Mouse (Mus musculus) CH12.LX (cell line): ENCODE data around the gene Sec22c. TPM values are rescaled to one million over a fixed set of nuclear protein-coding genes. Genes with fewer than 3 reads are reported as not detected.

Experiments
- DNase-seq: peaks from one replicate; pipeline ENCODE4 v3.0.0-alpha.2; 2013; ENCODE audit errors: extremely low read depth
- H3K27ac ChIP-seq: 2 replicates; pipeline ENCODE4 v1.5.1; 2012; ENCODE audit warnings: low read depth, mild to moderate bottlenecking, control low read depth, moderate library complexity; ENCODE audit not compliant: insufficient read depth
- H3K27me3 ChIP-seq: replicated peaks from 2 replicates; pipeline ENCODE3; 2012; ENCODE audit warnings: inconsistent platforms
- H3K36me3 ChIP-seq, 2 experiments: replicated peaks in 1 of 2; 2 replicates each; pipeline versions ENCODE3 to v1.6.1; 2012; ENCODE audit warnings: inconsistent platforms in 1 of 2, low read length in 1 of 2, mild to moderate bottlenecking in 1 of 2, mixed read lengths in 1 of 2, moderate library complexity in 1 of 2; ENCODE audit not compliant: control insufficient read depth in 1 of 2, insufficient read depth in 1 of 2
- H3K4me1 ChIP-seq, 2 experiments: 2 replicates each; pipeline ENCODE4 v1.6.1; 2012; ENCODE audit warnings: inconsistent platforms in 1 of 2, moderate library complexity in 1 of 2; ENCODE audit not compliant: insufficient read depth in 2 of 2, control insufficient read depth in 1 of 2
- H3K4me2 ChIP-seq: 2 replicates; pipeline ENCODE4 v1.6.1; 2012; ENCODE audit warnings: low read depth, mild to moderate bottlenecking, control low read depth; ENCODE audit not compliant: poor library complexity, insufficient read depth, severe bottlenecking
- H3K4me3 ChIP-seq, 3 experiments: fragments of 150-350 bp in 1 of 3; sonication (generic) in 1 of 3; replicated peaks in 1 of 3; 2 replicates each; pipeline versions ENCODE3 to v1.5.1; 2011 to 2012; ENCODE audit warnings: low read depth in 2 of 3, low read length in 2 of 3, mild to moderate bottlenecking in 2 of 3, moderate library complexity in 2 of 3, control low read depth in 1 of 3, improper control_type of control experiment in 1 of 3, inconsistent platforms in 1 of 3, mixed read lengths in 1 of 3; ENCODE audit not compliant: poor library complexity in 1 of 3
- H3K79me2 ChIP-seq: replicated peaks from 2 replicates; pipeline ENCODE4 v1.6.1; 2012; ENCODE audit warnings: mild to moderate bottlenecking, moderate library complexity; ENCODE audit not compliant: control insufficient read depth, poor library complexity, insufficient read depth, severe bottlenecking; ENCODE audit errors: extremely low read depth
- H3K9ac ChIP-seq: 2 replicates; pipeline ENCODE4 v1.6.1; 2012; ENCODE audit warnings: low read depth, mild to moderate bottlenecking, control low read depth, moderate library complexity; ENCODE audit not compliant: insufficient read depth
- H3K9me3 ChIP-seq: replicated peaks from 2 replicates; pipeline ENCODE3; 2012; ENCODE audit warnings: low read length, inconsistent platforms, mixed read lengths
- BHLHE40 ChIP-seq: IDR thresholded peaks from 2 replicates; pipeline ENCODE4 v1.6.1; 2011; ENCODE audit warnings: mild to moderate bottlenecking, low read depth, low read length, improper control_type of control experiment
- CHD1 ChIP-seq: IDR thresholded peaks from 2 replicates; pipeline ENCODE4 v1.6.1; 2012; ENCODE audit warnings: low read depth, low read length, improper control_type of control experiment, inconsistent platforms
- CHD2 ChIP-seq: IDR thresholded peaks from 2 replicates; pipeline ENCODE4 v1.6.1; 2011; ENCODE audit warnings: low read length, improper control_type of control experiment
- CTCF ChIP-seq, 2 experiments: IDR thresholded peaks in 1 of 2; conservative IDR thresholded peaks in 1 of 2; 2 replicates each; pipeline ENCODE4 v1.5.1; 2011 to 2012; ENCODE audit warnings: low read depth in 2 of 2, low read length in 2 of 2, improper control_type of control experiment in 1 of 2, inconsistent platforms in 1 of 2, mild to moderate bottlenecking in 1 of 2, moderate library complexity in 1 of 2
- E2F4 ChIP-seq: IDR thresholded peaks from 2 replicates; pipeline ENCODE4 v1.6.1; 2011; ENCODE audit warnings: low read depth, low read length, improper control_type of control experiment; ENCODE audit not compliant: insufficient replicate concordance
- ELF1 ChIP-seq: IDR thresholded peaks from 2 replicates; pipeline ENCODE4 v1.6.1; 2014; ENCODE audit warnings: low read depth, mild to moderate bottlenecking, inconsistent platforms, low read length, improper control_type of control experiment
- EP300 ChIP-seq: IDR thresholded peaks from 2 replicates; pipeline ENCODE4 v1.6.1; 2011; ENCODE audit warnings: low read length, improper control_type of control experiment
- ETS1 ChIP-seq: conservative IDR thresholded peaks from 2 replicates; pipeline ENCODE4 v1.6.1; 2012; ENCODE audit warnings: low read depth, mild to moderate bottlenecking, inconsistent platforms, low read length, improper control_type of control experiment, moderate library complexity
- GABPA ChIP-seq: IDR thresholded peaks from 2 replicates; pipeline ENCODE4 v1.6.1; 2012; ENCODE audit warnings: low read depth, low read length, improper control_type of control experiment, inconsistent platforms; ENCODE audit not compliant: insufficient replicate concordance
- HCFC1 ChIP-seq: IDR thresholded peaks from 2 replicates; pipeline ENCODE4 v1.6.1; 2012; ENCODE audit warnings: low read depth, mild to moderate bottlenecking, inconsistent platforms, low read length, improper control_type of control experiment
- IRF4 ChIP-seq: IDR thresholded peaks from 2 replicates; pipeline ENCODE4 v1.6.1; 2014; ENCODE audit warnings: low read depth, mild to moderate bottlenecking, inconsistent platforms, low read length, improper control_type of control experiment
- JUN ChIP-seq: IDR thresholded peaks from 2 replicates; pipeline ENCODE4 v1.6.1; 2011; ENCODE audit warnings: low read depth, mild to moderate bottlenecking, low read length, improper control_type of control experiment, moderate library complexity; ENCODE audit not compliant: insufficient read depth
- JUND ChIP-seq: conservative IDR thresholded peaks from 2 replicates; pipeline ENCODE4 v1.6.1; 2011; ENCODE audit warnings: low read depth, low read length, improper control_type of control experiment
- KAT2A ChIP-seq: IDR thresholded peaks from 2 replicates; pipeline ENCODE4 v1.6.1; 2012; ENCODE audit warnings: low read length, improper control_type of control experiment, inconsistent platforms; ENCODE audit not compliant: insufficient replicate concordance
- MAX ChIP-seq: IDR thresholded peaks from 2 replicates; pipeline ENCODE4 v1.6.1; 2011; ENCODE audit warnings: low read length, improper control_type of control experiment
- MAZ ChIP-seq: IDR thresholded peaks from 2 replicates; pipeline ENCODE4 v1.6.1; 2012; ENCODE audit warnings: low read depth, mild to moderate bottlenecking, inconsistent platforms, low read length, improper control_type of control experiment, moderate library complexity
- MEF2A ChIP-seq: IDR thresholded peaks from 2 replicates; pipeline ENCODE4 v1.6.1; 2014; ENCODE audit warnings: low read depth, mild to moderate bottlenecking, inconsistent platforms, low read length, improper control_type of control experiment, borderline replicate concordance
- MXI1 ChIP-seq: IDR thresholded peaks from 2 replicates; pipeline ENCODE4 v1.6.1; 2011; ENCODE audit warnings: mild to moderate bottlenecking, low read depth, low read length, improper control_type of control experiment
- MYC ChIP-seq: IDR thresholded peaks from 2 replicates; pipeline ENCODE4 v1.6.1; 2011; ENCODE audit warnings: low read depth, mild to moderate bottlenecking, improper control_type of control experiment, low read length
- NELFE ChIP-seq: IDR thresholded peaks from 2 replicates; pipeline ENCODE4 v1.6.1; 2011; ENCODE audit warnings: low read depth, low read length, improper control_type of control experiment
- NRF1 ChIP-seq: IDR thresholded peaks from 2 replicates; pipeline ENCODE4 v1.6.1; 2014; ENCODE audit warnings: low read depth, mild to moderate bottlenecking, inconsistent platforms, low read length, improper control_type of control experiment, moderate library complexity
- PAX5 ChIP-seq: IDR thresholded peaks from 2 replicates; pipeline ENCODE4 v1.6.1; 2012; ENCODE audit warnings: low read length, inconsistent platforms, mixed read lengths
- POLR2A ChIP-seq: IDR thresholded peaks from 2 replicates; pipeline ENCODE4 v1.6.1; 2011; ENCODE audit warnings: low read depth, mild to moderate bottlenecking, improper control_type of control experiment, low read length
- POLR2AphosphoS2 ChIP-seq: IDR thresholded peaks from 2 replicates; pipeline ENCODE4 v1.6.1; 2011; ENCODE audit warnings: low read depth, low read length, improper control_type of control experiment
- RAD21 ChIP-seq: IDR thresholded peaks from 2 replicates; pipeline ENCODE4 v1.6.1; 2011; ENCODE audit warnings: low read depth, mild to moderate bottlenecking, low read length, improper control_type of control experiment, moderate library complexity
- SIN3A ChIP-seq: IDR thresholded peaks from 2 replicates; pipeline ENCODE4 v1.6.1; 2012; ENCODE audit warnings: low read length, improper control_type of control experiment, inconsistent platforms
- TBP ChIP-seq: conservative IDR thresholded peaks from 2 replicates; pipeline ENCODE4 v1.6.1; 2011; ENCODE audit warnings: low read depth, low read length, improper control_type of control experiment
- TCF12 ChIP-seq: IDR thresholded peaks from 2 replicates; pipeline ENCODE4 v1.6.1; 2014; ENCODE audit warnings: low read depth, mild to moderate bottlenecking, inconsistent platforms, low read length, improper control_type of control experiment
- UBTF ChIP-seq: IDR thresholded peaks from 2 replicates; pipeline ENCODE4 v1.6.1; 2012; ENCODE audit warnings: low read depth, mild to moderate bottlenecking, inconsistent platforms, low read length, improper control_type of control experiment, moderate library complexity
- USF1 ChIP-seq: IDR thresholded peaks from 2 replicates; pipeline ENCODE4 v1.6.1; 2014; ENCODE audit warnings: low read depth, mild to moderate bottlenecking, inconsistent platforms, low read length, improper control_type of control experiment
- ZC3H11A ChIP-seq: IDR thresholded peaks from 2 replicates; pipeline ENCODE4 v1.6.1; 2012; ENCODE audit warnings: low read depth, mild to moderate bottlenecking, inconsistent platforms, low read length, improper control_type of control experiment
- ZKSCAN1 ChIP-seq: IDR thresholded peaks from 2 replicates; pipeline ENCODE4 v1.6.1; 2012; ENCODE audit warnings: low read depth, inconsistent platforms, low read length, improper control_type of control experiment, borderline replicate concordance
- ZMIZ1 ChIP-seq: IDR thresholded peaks from 2 replicates; pipeline ENCODE4 v1.6.1; 2012; ENCODE audit warnings: low read depth, mild to moderate bottlenecking, inconsistent platforms, low read length, improper control_type of control experiment
- ZNF384 ChIP-seq: IDR thresholded peaks from 2 replicates; pipeline ENCODE4 v1.6.1; 2012; ENCODE audit warnings: low read depth, low read length, improper control_type of control experiment, inconsistent platforms
- dilution Hi-C: fragments of 300-500 bp; cut with MboI; formaldehyde crosslinking; loops from 2 replicates; pipeline ENCODE4 v1.14.3; 2020; ENCODE audit warnings: low sequenced_read_pairs; ENCODE audit not compliant: extremely low pct_unique_long_range_greater_than_20kb, extremely low pct_ligation_motif_present
- in situ Hi-C: fragments of 300-500 bp; cut with MboI; formaldehyde crosslinking; loops from 3 replicates; pipeline ENCODE4 v1.14.3; 2019; ENCODE audit warnings: low sequenced_read_pairs, low pct_ligation_motif_present, low pct_unique_long_range_greater_than_20kb, mixed read lengths
- polyA plus RNA-seq: library from polyadenylated mRNA; unstranded; fragments of >175 nt; gene quantifications from 2 replicates; pipeline ENCODE4 v1.2.1, GENCODE M21; 2012; ENCODE audit warnings: low read depth; ENCODE audit not compliant: insufficient read length
- total RNA-seq, 2 experiments: library from RNA; depleted of rRNA; stranded (reverse); fragments of 300-350 nt in 1 of 2; fragments of >200 nt in 1 of 2; gene quantifications; 2 replicates each; pipeline ENCODE4 v1.2.3; 2012 to 2014

Sec22c gene
- total and polyA plus RNA-seq, 3 experiments = 2.4 to 5.7 (median 4.0) TPM

DNA sequence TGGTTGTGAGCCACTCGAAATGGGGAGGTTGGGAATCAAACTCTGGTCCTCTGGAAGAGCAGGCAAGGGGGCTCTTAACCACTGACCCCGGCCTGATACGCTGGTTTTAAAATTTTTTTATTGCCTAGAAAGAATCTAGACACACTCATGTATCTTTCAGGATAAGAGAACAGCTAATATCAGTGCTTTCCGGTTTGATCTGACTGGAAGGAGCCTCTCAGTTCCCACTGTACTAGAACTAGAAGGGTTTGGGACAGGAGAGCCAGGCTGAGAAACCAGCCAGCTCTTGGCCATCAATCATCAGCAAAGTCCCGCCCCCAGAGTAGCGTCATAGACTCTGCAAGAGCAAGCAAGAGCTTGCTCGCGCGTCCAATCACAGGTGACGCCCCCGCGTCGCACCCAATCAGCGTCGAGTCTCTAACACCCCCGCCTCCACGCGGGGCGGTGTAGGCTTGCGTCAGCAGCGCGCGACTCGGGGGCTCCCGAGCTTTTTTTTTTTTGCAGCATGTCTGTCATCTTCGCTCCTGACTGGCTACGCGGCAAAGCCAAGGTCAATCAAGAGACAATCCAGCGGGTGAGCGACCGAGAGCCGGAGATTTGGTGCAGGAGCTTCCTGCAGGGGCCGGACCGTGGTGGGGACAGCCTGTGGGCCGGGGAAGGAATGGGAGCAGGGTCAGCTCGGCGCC is 4.8 kb upstream of the Sec22c start, which contains the start of gene Ss18l2:
Ss18l2 (plus strand) TSS at position 432 of the 686 bp plus-strand sequence.
- Histone ChIP-seq H3K36me3 (peaks cover 7 to 25% of the 10 kb centered on the region in 2 experiments), H3K4me3 (peak within 1 kb of the TSS; percentile 87 to 96 (median 94)), H3K27ac (peak within 1 kb of the TSS; percentile 65), H3K79me2 (peaks cover 9% of the 10 kb centered on the region), H3K9me3 (no peaks in the 10 kb centered on the region), H3K9ac (peak within 1 kb of the TSS; percentile 96), H3K4me2 (peak within 1 kb of the TSS; percentile 91), H3K4me1 (peaks cover 13 to 35% of the 10 kb centered on the region in 2 experiments), H3K27me3 (no peaks in the 10 kb centered on the region)
- no peak for TF ChIP-seq MYC
- TF ChIP-seq CHD1 = no peak
- peak; percentile 75 for TF ChIP-seq MEF2A
- TF ChIP-seq KAT2A = peak; percentile 67; the same call in 1 of the 2 replicates
- TF ChIP-seq UBTF = peak; percentile 65; the same call in 1 of the 2 replicates
- TF ChIP-seq MXI1 = peak; percentile 97
- TF ChIP-seq HCFC1 = peak; percentile 87
- peak; percentile 80 for TF ChIP-seq TCF12
- peak; percentile 36; the same call in 1 of the 2 replicates for TF ChIP-seq ETS1
- no peak; the same call in 1 of the 2 replicates for TF ChIP-seq USF1
- TF ChIP-seq ZC3H11A = no peak
- 0 out of 2 replicates have a peak, but pooled peaks have one; percentile 19 for TF ChIP-seq BHLHE40
- TF ChIP-seq JUN = no peak
- TF ChIP-seq PAX5 = no peak
- TF ChIP-seq E2F4 = peak; percentile 63; the same call in 1 of the 2 replicates
- peak; percentile 57 for TF ChIP-seq NRF1
- no peak for TF ChIP-seq EP300
- 0 out of 2 replicates have a peak, but pooled peaks have one; percentile 49 for TF ChIP-seq POLR2AphosphoS2
- TF ChIP-seq JUND = 0 out of 2 replicates have a peak, but pooled peaks have one; percentile 40
- peak; percentile 65; the same call in 1 of the 2 replicates for TF ChIP-seq NELFE
- TF ChIP-seq IRF4 = peak; percentile 68; the same call in 1 of the 2 replicates
- no peak for TF ChIP-seq RAD21
- peak; percentile 96 for TF ChIP-seq MAZ
- peak; percentile 86 for TF ChIP-seq MAX
- peak; percentile 99 for TF ChIP-seq ZNF384
- TF ChIP-seq SIN3A = peak; percentile 93
- peak; percentile 51; the same call in 1 of the 2 replicates for TF ChIP-seq ZMIZ1
- peak; percentile 92 for TF ChIP-seq CHD2
- TF ChIP-seq GABPA = no peak; the same call in 1 of the 2 replicates
- TF ChIP-seq ZKSCAN1 = no peak
- TF ChIP-seq TBP = 0 out of 2 replicates have a peak, but pooled peaks have one; percentile 47
- TF ChIP-seq POLR2A = peak; percentile 60
- peak; percentile 57 for TF ChIP-seq ELF1
- TF ChIP-seq CTCF (conservative IDR thresholded peaks at IDR 0.05 in 1 of 2, IDR thresholded peaks at IDR 0.05 in 1 of 2; ENCODE audit: low read depth in 2 of 2, low read length in 2 of 2) = no peak
- in situ Hi-C loops (no loop called here), dilution Hi-C loops (no loop called here)
- peak; percentile 99 for DNase-seq
